Mouse (Mus musculus) heart, postnatal 4 days (tissue): ENCODE measurements around the gene Qrich1. TPM values are rescaled to one million over a fixed set of nuclear protein-coding genes. Genes with fewer than 3 reads are reported as not detected.

Experiments used
- DNase-seq: peaks from one replicate; pipeline ENCODE4 v3.0.0; 2021
- total RNA-seq, 2 experiments: library from RNA; stranded (reverse); gene quantifications; 2 replicates each; pipeline ENCODE4 v1.2.3; 2021

Gene Qrich1
- total RNA-seq, 2 experiments from 2014 or later, result 93.5 to 94.0 TPM

DNA sequence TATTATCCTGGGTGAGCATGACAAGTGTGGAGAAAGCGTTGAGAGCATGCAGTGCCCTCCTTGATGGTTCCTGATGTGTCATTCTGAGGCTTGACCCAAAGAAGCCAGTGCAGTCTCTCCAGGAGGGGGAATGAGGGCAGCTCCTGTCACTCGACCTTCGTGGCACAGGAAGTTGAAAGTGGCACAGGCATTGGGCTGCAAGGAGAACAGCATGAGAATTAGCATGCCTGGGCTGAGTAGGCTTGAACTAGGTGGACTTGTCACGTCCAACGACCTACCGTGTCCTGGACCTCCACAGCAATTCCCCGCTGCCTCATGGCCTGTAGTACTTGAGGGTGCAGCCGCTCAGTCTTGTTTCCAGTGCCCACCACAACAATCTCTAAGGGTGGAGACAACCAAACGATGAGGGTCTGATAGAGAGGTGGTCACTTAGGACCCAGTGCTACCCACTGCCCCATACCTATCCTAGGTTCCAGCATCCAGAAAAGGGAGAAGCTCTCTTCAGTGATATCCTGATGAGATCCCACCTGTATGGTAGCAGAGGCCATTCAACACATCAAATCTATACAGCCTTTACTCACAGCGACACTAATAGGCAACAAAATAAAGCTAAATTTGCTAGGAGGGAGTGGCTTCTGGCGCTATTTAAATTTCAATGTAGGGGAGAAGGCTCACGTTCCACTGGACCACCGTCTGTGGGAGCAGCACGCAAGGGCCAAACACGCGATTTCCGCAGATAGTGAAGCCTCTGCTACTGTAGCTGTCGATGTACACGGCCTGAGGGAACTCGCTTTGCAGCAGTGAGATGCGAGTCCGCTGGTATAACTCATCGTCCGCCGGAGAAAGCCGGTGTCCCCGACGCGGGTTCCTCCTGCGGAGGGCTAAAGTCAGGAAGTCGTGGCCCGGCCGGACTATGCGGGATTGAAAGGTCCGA lies 49.5 kb downstream of the Qrich1 start:
- peak; percentile 45 for DNase-seq

DNA sequence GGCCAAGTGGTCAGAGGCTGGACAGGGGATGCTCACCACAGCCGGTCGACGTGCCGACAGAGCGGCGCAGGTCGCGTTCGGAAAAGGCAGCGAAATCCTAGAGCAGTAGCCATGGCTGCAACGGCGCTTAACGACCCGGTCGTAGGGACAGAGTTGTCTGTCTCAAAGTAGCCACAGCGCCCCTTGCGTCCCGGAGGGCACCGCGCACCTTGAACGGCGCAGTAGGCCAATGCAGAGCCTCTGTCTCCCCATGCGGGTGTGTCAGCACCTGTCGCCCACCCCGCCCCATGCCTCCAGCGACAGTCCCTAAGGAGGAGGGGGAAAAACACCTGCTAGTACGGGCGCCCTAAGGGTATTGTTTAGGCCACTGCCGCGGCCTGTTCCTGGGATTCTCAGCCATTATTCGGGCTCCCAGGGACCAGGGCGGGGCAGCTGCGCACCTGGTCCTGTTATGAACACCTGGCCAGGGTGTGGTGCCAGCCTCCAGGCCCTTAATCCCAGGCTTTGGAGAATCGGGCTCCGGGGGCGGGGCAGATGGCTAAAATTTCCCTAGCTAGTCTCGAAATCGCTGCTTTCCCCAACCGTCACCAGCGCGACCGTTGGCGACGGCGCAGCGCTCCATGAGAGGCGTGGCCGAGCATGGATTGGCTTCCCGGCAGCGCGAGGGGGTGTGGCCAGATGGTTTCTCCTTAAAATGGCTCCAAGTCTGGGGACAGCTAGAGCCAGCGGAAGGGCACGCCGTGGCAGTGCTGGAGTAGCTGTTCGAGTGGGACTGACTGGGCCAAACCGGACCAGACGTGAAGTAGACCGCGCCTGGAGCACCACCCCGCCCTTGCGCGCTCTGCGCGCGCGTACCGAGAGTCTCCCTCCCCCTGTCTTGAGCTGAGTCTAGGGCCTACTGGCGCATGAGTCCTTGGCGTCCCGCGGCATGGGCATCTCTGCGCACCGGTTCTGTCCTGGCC lies 50.5 kb downstream of the Qrich1 start, which contains the start of gene Ndufaf3:
Gene Ndufaf3 (minus strand): TSS at position 620 of the 962 bp plus-strand sequence.
- peak; percentile 97 for DNase-seq

DNA sequence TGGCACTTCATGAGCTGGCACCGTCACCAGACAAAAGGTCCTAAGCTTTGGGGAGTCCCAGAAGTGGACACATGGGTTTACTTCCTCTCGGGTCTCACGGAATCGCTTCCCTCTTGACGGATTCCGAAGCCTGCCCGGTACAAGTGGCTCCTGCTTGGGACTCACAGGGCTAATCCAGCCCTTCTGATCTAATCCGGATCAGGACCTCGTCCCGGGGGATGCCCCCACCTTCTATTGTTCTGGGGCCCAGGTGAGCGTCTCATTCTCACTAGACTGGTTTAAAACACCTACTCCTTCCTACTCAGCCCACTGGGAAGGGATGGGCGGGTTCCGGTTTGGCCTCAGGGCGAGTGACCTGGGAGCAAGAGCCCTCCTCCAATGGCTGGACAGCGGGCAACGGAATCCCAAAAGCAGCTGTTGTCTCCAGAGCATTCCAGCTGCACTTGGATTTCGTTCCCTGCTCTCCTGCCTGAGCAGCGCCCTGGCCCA lies 51.4 kb downstream of the Qrich1 start:
- DNase-seq, result no peak

DNA sequence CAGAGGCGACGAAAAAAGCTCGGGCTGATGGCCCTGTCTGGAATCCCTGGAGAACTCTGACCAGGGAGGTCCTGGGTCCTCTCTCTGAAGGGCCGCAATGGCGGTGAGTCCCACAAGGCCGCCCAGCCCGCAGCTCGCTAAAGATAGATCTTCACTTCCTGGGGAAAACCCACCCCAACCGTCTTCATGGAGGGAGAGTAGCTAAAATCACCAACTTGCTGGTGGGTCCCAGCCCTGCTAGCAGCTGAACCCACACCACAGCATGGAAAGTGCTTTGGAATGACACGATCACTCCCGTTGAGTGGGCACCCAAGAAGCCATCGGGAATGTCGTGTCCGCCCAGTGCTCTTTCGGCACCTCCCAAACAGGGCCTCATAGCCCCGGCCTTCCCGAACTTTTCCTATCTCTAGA lies 51.9 kb downstream of the Qrich1 start:
- DNase-seq, result no peak

DNA sequence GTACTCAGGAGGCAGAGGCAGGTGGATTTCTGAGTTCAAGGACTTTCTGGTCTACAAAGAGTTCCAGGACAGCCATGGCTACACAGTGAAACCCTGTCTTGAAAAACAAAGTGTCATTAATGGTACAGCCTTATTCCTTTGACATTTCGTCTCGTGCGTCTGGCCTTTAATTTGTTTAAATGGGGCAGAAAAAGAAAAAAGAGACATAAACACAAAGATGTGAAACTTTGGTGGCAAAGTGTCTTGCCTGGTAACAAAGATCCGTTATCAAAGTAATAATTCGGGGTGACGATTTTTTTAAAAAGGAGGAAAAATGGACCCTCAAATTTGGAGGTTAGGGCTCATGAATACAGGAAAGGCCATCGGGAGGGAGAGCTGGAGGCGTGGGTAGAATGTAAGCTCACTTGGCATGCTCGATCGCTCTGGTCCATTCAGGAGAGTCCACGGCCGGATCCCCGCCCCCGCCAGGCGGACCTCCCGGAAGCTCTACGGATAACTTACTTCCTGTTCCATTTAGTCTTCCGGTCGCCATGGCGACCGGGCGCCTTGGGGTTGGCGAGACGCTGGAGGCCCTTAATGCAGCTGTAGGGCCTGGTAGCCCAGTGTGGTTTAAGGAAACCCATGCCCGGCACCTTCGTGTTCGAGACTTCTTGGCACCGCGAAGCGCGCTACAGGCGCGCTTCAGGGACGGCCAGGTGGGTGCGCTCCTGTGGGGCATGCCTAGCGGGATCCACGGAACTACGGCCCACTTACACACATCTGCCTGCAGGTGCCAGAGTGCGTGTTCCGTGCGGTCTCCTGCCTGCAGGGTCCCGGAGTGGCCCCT lies 53.0 kb downstream of the Qrich1 start, which contains the start of gene Dalrd3:
Gene Dalrd3 (plus strand): TSS at position 506 of the 826 bp plus-strand sequence.
- peak; percentile 92 for DNase-seq

DNA sequence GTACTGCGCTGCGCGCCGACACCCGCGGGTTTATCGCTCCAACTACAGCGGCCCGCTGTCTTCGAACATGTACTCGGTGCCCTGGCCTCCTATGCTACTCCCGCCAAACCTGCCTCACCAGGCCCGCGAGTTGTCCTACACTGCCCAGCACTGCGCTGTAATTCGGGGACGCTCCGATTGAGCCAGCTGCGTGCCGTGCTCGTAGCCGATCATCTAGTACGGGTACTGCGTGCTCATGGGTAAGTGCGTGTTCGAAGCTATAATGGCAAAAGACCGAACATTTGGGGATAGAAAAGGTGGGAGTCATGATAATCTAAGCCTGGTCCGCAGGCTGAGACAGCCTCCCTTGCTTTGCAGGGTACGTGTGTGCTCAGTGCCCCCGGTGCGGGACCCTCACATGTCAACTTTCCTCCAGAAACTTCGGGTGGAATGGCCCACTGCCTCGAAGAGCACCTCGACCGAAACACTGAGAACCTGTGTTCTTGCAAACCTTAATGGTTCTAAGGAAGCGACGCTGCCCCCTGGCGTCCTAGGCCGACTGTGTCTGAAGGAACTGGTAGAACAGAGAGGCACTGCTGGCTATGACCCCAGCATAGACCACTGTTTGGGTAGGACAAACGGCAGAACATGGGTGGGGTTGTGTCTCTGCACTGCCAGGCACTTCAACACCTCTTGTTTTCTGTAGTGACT lies 53.7 kb downstream of the Qrich1 start:
- DNase-seq, result peak; percentile 87

DNA sequence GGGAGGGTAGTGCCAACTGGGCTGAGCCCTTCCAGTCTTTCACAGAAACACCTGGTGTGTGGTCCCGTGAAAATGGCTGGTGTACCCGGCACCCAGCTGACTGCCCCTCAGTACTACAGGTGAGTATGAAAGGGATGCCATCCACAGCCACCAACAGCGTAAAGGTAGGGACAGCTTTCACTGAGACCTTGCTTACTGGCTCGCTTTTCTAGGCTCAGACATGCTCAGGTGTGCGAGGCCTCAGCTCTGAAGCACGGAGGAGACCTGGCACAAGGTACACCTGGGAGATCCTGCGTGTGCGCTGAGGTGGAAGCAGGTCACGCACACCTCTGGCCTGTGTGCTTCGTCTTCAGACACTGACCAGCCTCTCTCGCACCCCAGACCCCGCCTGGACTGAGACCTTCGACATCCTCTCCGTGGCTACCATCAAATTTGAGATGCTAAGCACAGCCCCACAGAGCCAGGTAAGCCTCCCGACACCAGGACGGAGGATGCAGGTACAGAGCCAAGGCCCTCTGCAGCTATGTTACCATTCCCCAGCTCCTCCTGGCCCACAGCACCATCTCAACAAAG lies 54.9 kb downstream of the Qrich1 start:
- no peak for DNase-seq

DNA sequence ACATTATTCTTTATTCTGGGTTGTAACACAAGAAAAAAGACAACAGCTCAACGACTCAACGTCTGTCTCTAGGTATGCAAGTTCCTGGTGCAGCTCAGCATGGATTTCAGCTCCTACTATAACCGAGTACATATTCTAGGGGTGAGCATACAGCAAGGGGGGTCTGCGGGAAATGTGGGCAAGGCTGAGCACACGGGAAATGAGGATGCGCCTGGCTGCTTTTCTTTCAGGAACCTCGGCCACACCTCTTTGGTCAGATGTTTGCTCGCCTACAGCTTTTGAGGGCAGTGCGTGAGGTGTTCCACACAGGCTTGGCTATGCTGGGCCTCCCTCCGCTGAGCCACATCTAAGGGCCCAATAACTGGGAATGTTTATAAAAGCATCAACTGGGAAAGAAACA lies 55.7 kb downstream of the Qrich1 start:
- DNase-seq, result no peak

DNA sequence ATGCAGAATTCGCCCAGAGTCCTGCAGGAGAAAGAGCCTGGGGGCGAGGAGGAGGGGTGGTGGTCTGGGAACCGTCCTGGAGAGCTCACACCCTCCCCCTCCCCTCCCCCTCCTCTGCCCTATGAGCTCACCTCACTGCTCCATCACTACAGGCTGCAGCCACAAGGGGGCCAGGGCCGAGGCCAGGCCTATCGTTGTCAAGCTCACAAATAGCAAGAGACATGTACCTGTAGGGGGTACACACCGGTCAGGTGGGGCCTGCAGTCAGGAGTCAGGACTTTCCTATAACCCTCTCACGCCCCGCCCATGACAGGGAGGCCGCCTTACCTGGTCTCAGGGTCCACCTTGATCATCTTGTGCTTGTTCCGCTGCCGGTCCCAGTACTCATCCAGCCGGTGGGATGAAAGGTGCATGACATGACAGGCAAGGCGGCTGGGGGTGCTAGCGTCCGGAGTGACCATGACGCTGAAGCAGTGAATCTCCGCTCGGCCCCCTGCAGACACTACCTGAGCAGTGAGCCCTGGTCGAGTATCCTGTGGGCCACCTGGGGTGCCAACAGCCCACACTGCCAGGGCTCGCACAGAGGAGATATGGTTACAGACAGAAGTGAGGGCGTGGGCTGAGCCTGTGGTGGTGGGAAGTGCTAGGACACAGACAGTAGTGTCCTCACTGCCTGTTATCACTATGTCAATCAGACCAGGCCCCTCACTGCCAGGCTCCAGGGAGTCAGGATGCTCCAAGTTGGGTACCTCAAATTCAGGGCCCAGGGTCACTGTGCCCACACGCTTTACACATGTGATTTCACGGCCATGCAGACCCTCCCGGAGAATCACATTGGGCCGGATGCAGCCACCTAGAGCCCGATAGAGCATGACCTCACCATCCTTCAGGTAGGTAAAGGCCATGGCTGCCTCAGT lies 57.4 kb downstream of the Qrich1 start:
- DNase-seq, result peak; percentile 82

DNA sequence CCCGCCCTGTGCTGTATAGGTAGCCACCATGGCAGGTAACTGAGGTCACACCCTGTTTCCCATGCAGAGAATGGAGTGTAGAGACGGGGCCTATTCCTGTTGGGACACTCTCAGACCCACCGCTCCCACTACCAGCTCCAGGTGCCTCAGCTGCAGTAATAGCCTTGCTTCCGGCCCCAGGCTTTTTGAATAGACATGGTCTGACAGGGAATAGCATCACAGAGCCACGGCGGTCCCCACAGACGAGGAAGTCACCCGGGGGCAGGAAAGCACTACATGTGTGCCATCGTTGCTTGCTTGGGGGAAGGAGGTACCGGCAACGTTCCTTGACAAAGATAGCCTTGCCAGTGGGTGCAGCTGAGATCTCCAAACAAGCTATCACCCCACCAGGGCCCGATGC lies 58.3 kb downstream of the Qrich1 start:
- no peak for DNase-seq

DNA sequence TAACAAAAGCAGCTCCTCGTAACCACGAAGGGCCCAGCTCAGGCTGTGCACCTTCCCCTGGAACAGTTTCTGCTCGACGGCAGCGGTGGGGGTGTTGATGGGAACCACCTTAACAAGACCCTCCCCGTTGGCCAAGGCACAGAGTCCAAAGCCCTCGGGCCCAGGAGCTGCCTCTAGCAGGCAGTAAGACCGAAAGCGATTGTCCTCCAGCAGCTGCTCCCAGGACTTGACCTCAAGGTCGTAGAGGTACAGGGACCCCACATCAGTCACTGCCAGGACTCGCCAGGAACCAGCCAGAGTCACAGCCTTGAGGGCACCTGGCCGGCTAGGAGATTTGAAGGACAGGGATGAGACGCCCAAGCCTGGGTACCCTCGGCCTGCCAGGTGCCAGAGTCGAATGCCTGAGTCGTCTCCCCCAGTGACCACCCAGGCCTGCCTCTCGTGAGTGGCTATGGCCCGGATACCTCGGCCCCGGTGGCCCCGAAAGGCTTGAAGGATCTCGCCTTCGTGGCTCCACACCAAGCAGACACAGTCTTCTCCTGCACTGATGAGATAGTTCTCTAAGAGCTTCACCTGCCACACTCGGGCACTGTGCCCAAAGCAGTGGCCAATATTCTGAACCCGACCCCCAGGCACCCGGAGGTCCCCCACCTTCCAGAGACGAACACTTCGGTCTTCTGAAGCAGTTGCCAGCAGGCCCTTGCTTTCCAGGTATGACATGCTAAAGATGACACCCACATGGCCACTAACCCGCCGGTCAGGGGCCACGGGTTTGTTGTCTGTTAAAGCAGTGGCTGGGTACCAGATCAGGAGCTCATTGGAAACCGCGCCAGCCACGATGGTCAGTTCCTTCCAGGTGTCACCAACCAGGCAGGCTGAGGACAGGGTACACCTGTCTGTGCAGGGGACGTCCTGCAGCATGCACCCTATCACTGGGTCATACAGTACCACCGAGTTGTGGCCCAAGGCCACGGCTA lies 59.0 kb downstream of the Qrich1 start:
- DNase-seq, result no peak

DNA sequence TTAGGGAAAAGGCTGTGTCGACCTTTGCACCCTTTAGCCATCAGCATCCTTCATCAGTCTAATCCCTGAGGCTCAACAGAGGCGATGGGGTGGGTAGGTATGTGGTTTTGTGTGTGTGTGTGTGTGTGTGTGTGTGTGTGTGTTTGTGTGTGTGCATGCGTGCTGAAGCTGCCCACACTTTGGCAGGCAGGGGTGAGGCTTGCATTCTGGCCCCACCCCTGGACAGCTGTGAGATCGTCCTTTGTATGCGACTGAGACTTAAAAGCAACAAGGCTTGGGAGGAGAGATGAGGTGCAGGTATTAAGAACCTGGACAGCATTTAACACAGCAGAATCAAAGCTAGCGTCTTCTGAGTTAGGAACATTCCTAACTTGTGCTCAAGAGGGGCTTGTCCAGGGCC lies 60.4 kb downstream of the Qrich1 start:
- DNase-seq, result no peak

DNA sequence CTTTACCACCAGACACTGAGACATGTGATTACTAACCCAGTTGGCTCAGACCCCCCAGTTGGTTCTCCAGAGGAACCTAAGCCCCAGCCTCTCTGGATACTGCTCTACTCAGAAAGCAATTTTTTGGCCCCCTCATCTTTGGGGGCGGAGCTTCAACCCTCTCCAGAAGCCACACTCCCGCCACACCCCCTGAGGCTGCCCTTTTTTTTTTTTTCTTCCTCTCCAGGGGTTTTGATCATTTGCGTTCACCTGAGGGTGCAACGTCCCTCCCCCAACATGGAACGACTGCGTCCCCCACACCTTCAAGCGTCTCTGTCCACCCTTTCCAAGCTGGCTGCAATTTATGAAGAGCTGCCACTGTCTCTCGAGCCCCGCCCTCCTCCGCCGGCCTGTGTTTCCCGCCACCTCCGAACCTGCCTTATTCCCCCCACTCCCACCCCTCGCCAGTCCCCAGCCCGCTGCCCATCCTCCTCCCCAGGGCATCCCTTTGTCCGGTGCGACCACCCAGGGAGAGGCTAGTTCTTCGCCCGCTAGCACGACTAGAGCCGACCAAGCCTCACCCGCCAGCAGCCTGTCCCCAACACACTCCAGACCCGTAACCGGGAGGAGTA lies 61.4 kb downstream of the Qrich1 start:
- peak; percentile 77 for DNase-seq

DNA sequence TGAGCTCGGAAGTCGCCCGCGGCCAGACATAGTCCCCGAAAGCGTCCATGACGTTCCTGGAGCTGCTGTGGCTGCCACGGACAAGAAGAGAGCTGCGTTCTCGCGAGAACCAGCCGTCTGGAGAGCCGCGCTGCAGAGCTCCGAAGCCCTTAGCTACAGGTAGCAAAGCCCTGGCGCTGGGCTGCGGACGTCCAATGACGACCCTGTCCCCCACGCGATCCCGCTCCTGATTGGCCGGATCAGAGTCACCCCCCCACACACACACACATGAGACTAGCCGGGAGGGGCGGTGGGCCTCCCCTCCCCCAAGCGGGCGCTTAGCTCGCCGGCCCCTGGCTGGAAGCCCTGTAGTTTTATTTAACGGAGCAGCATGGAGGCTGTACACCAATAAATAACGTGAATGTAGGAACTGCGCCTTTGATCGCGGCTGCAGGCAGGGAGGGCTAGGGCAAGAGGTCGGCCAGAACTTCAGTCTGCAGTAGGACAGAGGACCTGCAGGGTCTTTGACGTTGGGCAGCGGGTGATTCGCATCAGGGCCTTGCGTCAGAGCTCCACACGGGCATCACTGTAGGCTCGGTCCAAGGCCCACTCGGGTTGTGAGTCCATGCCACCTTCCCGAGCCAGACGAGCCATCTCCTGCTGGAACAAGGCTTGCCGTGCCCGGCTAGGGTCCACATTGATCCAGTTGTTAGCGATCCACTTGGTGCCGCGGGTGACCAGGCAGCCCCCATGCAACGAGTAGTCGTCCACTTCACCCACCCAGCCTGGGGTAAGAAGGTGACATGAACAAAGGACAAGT lies 62.1 kb downstream of the Qrich1 start, which contains the start of gene Wdr6:
Gene Wdr6 (minus strand): TSS at position 195 of the 799 bp plus-strand sequence.
- peak; percentile 94 for DNase-seq

DNA sequence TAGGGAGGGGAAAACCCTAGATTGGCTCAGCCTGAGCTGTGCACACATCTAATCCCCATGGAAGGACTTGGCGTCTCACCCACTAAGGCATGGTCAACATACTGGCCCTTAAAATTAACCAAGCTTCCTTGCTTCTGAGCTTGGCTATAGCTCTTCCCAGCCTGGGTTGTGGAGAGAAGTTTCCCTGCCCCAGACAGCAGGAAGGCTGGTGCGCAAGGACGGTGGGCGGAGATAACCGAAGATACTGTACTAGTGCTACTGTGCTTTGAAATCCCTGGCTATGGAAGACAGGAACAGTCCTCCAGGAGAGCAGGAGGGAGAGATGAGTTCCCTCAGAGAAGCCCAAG lies 62.7 kb downstream of the Qrich1 start:
- no peak for DNase-seq

DNA sequence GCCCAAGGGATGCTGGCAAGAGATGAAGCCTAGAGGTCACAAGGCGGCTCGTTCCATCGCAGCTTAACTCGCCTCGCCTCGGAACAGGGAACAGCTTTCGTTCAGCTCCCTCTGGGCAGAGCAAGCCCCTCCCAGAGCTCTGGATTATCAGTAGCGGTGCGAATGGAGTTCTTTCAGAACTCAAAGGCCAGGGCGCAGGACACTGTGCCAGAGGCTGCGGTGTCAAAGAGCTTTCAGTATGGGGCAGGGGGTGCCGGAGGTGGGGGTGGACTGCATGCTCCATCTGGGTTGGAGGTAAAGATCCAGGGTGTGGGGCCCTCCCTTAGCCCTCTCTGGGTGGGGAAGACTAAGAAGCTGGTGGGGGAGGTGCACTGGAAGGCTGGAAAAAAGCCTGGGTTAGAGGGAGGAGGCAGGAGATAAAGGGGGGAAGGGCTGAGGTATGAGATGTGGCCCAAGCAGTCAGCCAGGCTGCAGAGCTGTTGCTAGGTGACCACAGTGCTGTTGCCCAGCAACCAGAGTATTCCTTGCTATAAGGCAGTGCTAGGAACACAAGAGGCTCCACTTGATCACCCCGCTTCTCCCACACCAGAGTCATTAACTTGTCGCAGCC lies 71.1 kb downstream of the Qrich1 start:
- DNase-seq, result peak; percentile 88

DNA sequence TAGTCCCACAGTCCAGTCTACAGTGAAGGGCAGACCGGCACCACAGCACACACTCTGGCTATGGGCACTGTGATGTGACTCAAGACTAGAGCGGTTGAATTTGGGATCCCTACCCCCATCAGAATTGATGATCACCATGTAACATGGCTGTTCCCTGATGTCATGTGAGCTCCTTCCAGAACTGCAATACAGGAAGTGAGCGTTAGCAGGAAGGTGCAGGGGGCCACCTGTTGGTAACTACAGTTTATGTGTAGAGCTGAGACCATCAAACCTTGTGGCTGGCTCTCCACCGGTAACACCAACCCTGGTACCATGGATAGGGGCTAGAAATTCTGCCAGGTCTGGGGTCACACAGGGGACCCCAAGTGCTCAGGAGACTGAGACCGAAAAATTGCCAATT lies 72.6 kb downstream of the Qrich1 start:
- DNase-seq, result no peak
